Mouse (Mus musculus) forebrain, embryonic 11.5 days (tissue): Measurements from ENCODE around the gene Foxp1. TPM values are rescaled to one million over a fixed set of nuclear protein-coding genes. Genes with fewer than 3 reads are reported as not detected.

ENCODE experiments used
- ATAC-seq: fragments of 200-750 bp; cut with Nextera tagmentation; replicated peaks from 2 replicates; pipeline ENCODE4 v1.8.0; 2017; ENCODE audit warnings: moderate TSS enrichment; ENCODE audit not compliant: low FRiP score
- DNase-seq: peaks from one replicate; pipeline ENCODE4 v3.0.0-alpha.2; 2017; ENCODE audit warnings: low spot score
- H3K27ac ChIP-seq: fragments of 300-500 bp; sonication (generic); 2 replicates; pipeline ENCODE4 v1.5.1; 2014; ENCODE audit warnings: low read depth, low read length
- H3K27me3 ChIP-seq: fragments of 300-500 bp; sonication (generic); 2 replicates; pipeline ENCODE4 v1.6.1; 2014; ENCODE audit warnings: mild to moderate bottlenecking, low read length, mixed read lengths; ENCODE audit not compliant: control insufficient read depth, insufficient read depth
- H3K36me3 ChIP-seq: fragments of 300-500 bp; sonication (generic); 2 replicates; pipeline ENCODE4 v1.6.1; 2014; ENCODE audit warnings: mild to moderate bottlenecking, low read length, moderate library complexity, mixed read lengths; ENCODE audit not compliant: control insufficient read depth, insufficient read depth
- H3K4me1 ChIP-seq: fragments of 300-500 bp; sonication (generic); replicated peaks from 2 replicates; pipeline ENCODE4 v1.6.1; 2014; ENCODE audit warnings: low read length, mixed read lengths; ENCODE audit not compliant: control insufficient read depth, insufficient read depth
- H3K4me2 ChIP-seq: fragments of 300-500 bp; sonication (generic); 2 replicates; pipeline ENCODE4 v1.6.1; 2014; ENCODE audit warnings: low read depth, mild to moderate bottlenecking, low read length, moderate library complexity, mixed read lengths; ENCODE audit not compliant: severe bottlenecking
- H3K4me3 ChIP-seq: fragments of 300-500 bp; sonication (generic); 2 replicates; pipeline ENCODE4 v1.5.1; 2014; ENCODE audit warnings: low read depth, low read length
- H3K9ac ChIP-seq: fragments of 300-500 bp; sonication (generic); 2 replicates; pipeline ENCODE4 v1.6.1; 2014; ENCODE audit warnings: low read length
- H3K9me3 ChIP-seq: fragments of 300-500 bp; sonication (generic); 2 replicates; pipeline ENCODE4 v1.6.1; 2016; ENCODE audit warnings: low read length, mixed read lengths; ENCODE audit not compliant: control insufficient read depth
- whole genome bisulfite sequencing: fragments of 180-500 bp; shearing (Covaris S2); extraction: QIAGEN DNeasy Blood & Tissue Kit; methylation state at CpG from one replicate; pipeline ENCODE4 v1.1.7; 2014; 5-methylcytosine and 5-hydroxymethylcytosine counted together
- polyA plus RNA-seq: library from polyadenylated mRNA; unstranded; fragments of >200 nt; fragmentation: Nextera tagmentation; extraction: Ambion mirVana; gene quantifications from 2 replicates; pipeline ENCODE4 v1.2.1, GENCODE M21; 2014

The Foxp1 gene
- polyA plus RNA-seq, 1 experiment from 2014 or later = 91.5 TPM

- Histone ChIP-seq H3K4me1 (peaks cover 22% of the 10 kb centered on the region), H3K4me3 (no peak overlapping the region), H3K9ac (no peak overlapping the region), H3K27me3 (peaks cover 4% of the 10 kb centered on the region), H3K27ac (no peak overlapping the region), H3K4me2 (no peak overlapping the region; the same call in 1 of the 2 replicates), H3K9me3 (peaks cover 3% of the 10 kb centered on the region; the same call in 1 of the 2 replicates), H3K36me3 (peaks cover 4% of the 10 kb centered on the region; the same call in 1 of the 2 replicates)
- ATAC-seq (no peak), DNase-seq (peak; percentile 39)
- WGBS = 23% methylated on average over 14 of the region's 14 CpGs
Observed at GRCm38 (mm10) chr6:99013119-99013865, 509.2 kb downstream of the Foxp1 start.

GRCm38 (mm10) chr6:99011895-99012584 lies 510.5 kb downstream of the Foxp1 start:
- peaks cover 22% of the 10 kb centered on the region for H3K4me1 ChIP-seq
- 67% methylated on average over 8 of the region's 8 CpGs for WGBS
- H3K9me3 ChIP-seq = peaks cover 3% of the 10 kb centered on the region; the same call in 1 of the 2 replicates
- no peak overlapping the region for H3K27ac ChIP-seq
- DNase-seq = peak; percentile 47
- no peak for ATAC-seq
- H3K4me2 ChIP-seq = no peak overlapping the region
- H3K4me3 ChIP-seq = no peak overlapping the region
- H3K27me3 ChIP-seq = peaks cover 4% of the 10 kb centered on the region
- H3K36me3 ChIP-seq = peaks cover 5% of the 10 kb centered on the region; the same call in 1 of the 2 replicates
- H3K9ac ChIP-seq = no peak overlapping the region

GRCm38 (mm10) chr6:99009771-99010170 lies 512.8 kb downstream of the Foxp1 start:
- 35% methylated on average over 10 of the region's 10 CpGs for WGBS
- Histone ChIP-seq H3K4me3 (no peak overlapping the region), H3K27ac (no peak overlapping the region), H3K27me3 (peaks cover 2% of the 10 kb centered on the region), H3K9me3 (peaks cover 3% of the 10 kb centered on the region; the same call in 1 of the 2 replicates), H3K9ac (no peak overlapping the region), H3K36me3 (peaks cover 5% of the 10 kb centered on the region; the same call in 1 of the 2 replicates), H3K4me2 (no peak overlapping the region), H3K4me1 (peaks cover 22% of the 10 kb centered on the region)
- DNase-seq (peak; percentile 52), ATAC-seq (no peak)

DNA sequence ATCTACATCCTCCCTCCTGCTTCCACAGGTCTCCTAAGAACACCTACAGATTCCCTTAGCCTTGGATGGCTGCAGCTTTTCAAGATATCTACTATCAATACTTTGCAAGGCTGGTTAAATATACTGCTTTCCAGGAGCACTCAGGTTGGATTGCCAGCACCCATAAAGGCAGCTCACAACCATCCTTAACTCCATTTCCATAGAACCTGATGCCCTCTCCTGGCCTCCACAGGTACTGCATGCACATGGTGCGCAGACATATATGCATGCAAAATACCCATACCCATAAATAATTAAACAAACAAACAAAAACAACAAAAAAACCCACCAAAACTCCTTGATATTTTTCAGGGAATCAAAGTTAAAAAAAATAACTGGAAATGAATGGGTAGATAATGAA lies 514.0 kb downstream of the Foxp1 start:
- Histone ChIP-seq H3K36me3 (peaks cover 5% of the 10 kb centered on the region; the same call in 1 of the 2 replicates), H3K9me3 (peaks cover 3% of the 10 kb centered on the region; the same call in 1 of the 2 replicates), H3K27ac (no peak overlapping the region), H3K4me1 (peaks cover 14% of the 10 kb centered on the region), H3K9ac (no peak overlapping the region), H3K4me3 (no peak overlapping the region), H3K4me2 (no peak overlapping the region), H3K27me3 (peaks cover 2% of the 10 kb centered on the region)
- peak; percentile 47 for DNase-seq
- no peak for ATAC-seq
- WGBS = 98% methylated on average over 1 of the region's 1 CpGs

DNA sequence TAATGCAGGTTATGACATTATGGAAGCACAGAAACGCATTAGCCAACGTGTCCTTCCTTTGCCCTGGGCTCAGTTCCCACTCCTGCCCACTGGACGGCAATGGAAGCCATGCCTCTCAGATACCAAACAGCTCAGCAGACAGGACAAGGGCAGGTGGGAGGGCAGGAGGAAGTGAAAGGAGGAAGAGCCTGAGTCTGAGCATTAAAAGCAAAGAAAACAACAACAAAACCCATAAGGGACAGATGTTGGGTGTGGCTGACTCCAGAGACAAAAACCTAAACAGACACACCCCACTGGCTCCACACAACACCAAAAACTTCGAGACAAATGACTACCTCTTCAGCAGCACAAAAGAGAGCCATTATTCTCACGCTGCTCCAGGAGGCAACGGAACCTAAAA lies 515.0 kb downstream of the Foxp1 start:
- DNase-seq (peak; percentile 47), ATAC-seq (no peak)
- no peak overlapping the region for H3K4me3 ChIP-seq
- H3K27ac ChIP-seq = no peak overlapping the region
- no peak overlapping the region for H3K4me2 ChIP-seq
- peaks cover 8% of the 10 kb centered on the region; the same call in 1 of the 2 replicates for H3K36me3 ChIP-seq
- peaks cover 7% of the 10 kb centered on the region; the same call in 1 of the 2 replicates for H3K4me1 ChIP-seq
- peaks cover 3% of the 10 kb centered on the region; the same call in 1 of the 2 replicates for H3K9me3 ChIP-seq
- WGBS = 75% methylated on average over 6 of the region's 6 CpGs
- H3K9ac ChIP-seq = no peak overlapping the region
- peaks cover 2% of the 10 kb centered on the region; the same call in 1 of the 2 replicates for H3K27me3 ChIP-seq

DNA sequence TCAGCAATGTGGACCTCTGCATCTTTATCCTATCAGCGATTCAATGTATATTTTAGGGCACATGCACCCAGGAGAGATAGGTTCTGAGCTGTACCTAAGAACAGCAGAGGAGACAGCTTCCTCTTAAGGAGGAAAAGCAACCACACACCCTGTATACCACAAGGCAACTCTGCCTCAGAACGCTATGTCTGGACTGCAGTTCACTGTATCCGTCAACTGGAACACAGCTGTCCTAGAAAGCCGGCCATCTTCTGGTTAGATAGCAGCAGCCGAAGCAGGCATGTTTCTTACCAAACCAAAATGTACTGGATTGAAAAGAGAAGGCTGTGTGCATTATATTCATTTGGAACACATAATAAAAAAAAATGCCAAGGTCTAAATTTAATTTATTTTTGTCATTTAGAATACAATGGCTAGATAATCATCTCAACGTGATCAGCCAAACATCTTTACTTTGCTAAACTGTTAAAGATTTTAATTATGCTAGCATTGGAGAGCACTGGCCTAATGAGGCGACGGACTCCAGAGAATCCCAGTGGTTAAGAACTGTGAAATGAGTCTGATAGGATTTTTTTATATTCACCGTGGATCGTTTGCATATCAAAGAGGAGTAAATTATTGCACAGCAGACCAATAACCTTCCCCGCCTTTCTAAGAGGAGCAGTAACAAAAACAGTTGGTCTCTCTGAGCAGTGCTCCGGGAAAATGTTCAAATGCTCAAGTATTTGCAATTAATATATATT lies 518.1 kb downstream of the Foxp1 start:
- H3K36me3 ChIP-seq = peaks cover 9% of the 10 kb centered on the region; the same call in 1 of the 2 replicates
- H3K27ac ChIP-seq = no peak overlapping the region

GRCm38 (mm10) chr6:99003108-99003709 lies 519.3 kb downstream of the Foxp1 start:
- no peak overlapping the region for H3K4me3 ChIP-seq
- no peak overlapping the region for H3K4me2 ChIP-seq
- no peaks in the 10 kb centered on the region; the same call in 1 of the 2 replicates for H3K9me3 ChIP-seq
- no peaks in the 10 kb centered on the region for H3K27me3 ChIP-seq
- WGBS = 84% methylated on average over 15 of the region's 15 CpGs
- peaks cover 4% of the 10 kb centered on the region; the same call in 1 of the 2 replicates for H3K36me3 ChIP-seq
- H3K4me1 ChIP-seq = peaks cover 4% of the 10 kb centered on the region; the same call in 1 of the 2 replicates
- peak; percentile 41 for DNase-seq
- H3K27ac ChIP-seq = no peak overlapping the region
- no peak for ATAC-seq
- no peak overlapping the region for H3K9ac ChIP-seq

More for the DNA sequence above, 518.1 kb downstream of the Foxp1 start:
- Histone ChIP-seq H3K4me2 (no peak overlapping the region), H3K4me3 (no peak overlapping the region), H3K27me3 (no peaks in the 10 kb centered on the region), H3K4me1 (peaks cover 2% of the 10 kb centered on the region; the same call in 1 of the 2 replicates), H3K9ac (no peak overlapping the region), H3K9me3 (peaks cover 3% of the 10 kb centered on the region; the same call in 1 of the 2 replicates)
- ATAC-seq (no peak), DNase-seq (peak; percentile 47)
- WGBS = 39% methylated on average over 12 of the region's 12 CpGs

- Histone ChIP-seq H3K4me2 (no peak overlapping the region), H3K4me3 (no peak overlapping the region), H3K27me3 (no peaks in the 10 kb centered on the region), H3K9me3 (no peaks in the 10 kb centered on the region), H3K4me1 (peaks cover 4% of the 10 kb centered on the region; the same call in 1 of the 2 replicates), H3K9ac (no peak overlapping the region), H3K27ac (no peak overlapping the region), H3K36me3 (peaks cover 4% of the 10 kb centered on the region; the same call in 1 of the 2 replicates)
- WGBS = 94% methylated on average over 9 of the region's 9 CpGs
- ATAC-seq = no peak
- no peak for DNase-seq
Observed at GRCm38 (mm10) chr6:99001637-99002036, 520.9 kb downstream of the Foxp1 start.
